ENCODE assay signal across 9 mouse cellular contexts in genomic region chr1:55528547-55529304, GRCm38 (mm10).
DNase-seq lines count a peak whose midpoint lies in the region; ATAC-seq and TF ChIP-seq lines count a peak whose summit lies in the region.
"Had no signal": no experiment of that assay in that cellular context is flagged by ENCODE, and none has a peak within 500 bp of the region (broad histone marks: within the 10 kb centered on the region; RNA-seq: fewer than 3 reads in every experiment).

No protein-coding gene starts in this region.

- TF ChIP-seq POLR2A in limb, embryonic 14.5 days (IDR thresholded peaks at IDR 0.05; ENCODE audit: borderline replicate concordance, extremely low read depth, insufficient read depth, insufficient read length): no peak
- TF ChIP-seq POLR2A in cortical plate, adult 2 months (IDR thresholded peaks at IDR 0.05; ENCODE audit: extremely low read depth, insufficient read depth, low read length): no peak

- WGBS in limb, embryonic 14.5 days: 39% methylated on average over 7 of the region's 7 CpGs
- WGBS in limb, embryonic 10.5 days: 60% methylated on average over 7 of the region's 7 CpGs
- WGBS in stomach, embryonic 14.5 days: 38% methylated on average over 7 of the region's 7 CpGs

- H3K27me3 ChIP-seq in limb, embryonic 14.5 days (ENCODE audit: control insufficient read depth, insufficient read depth, low read length): no peaks in the 10 kb centered on the region
- H3K27me3 ChIP-seq in limb, embryonic 10.5 days (ENCODE audit: low read depth, poor library complexity, severe bottlenecking): no peaks in the 10 kb centered on the region
- no peaks in the 10 kb centered on the region for H3K27me3 ChIP-seq in stomach, embryonic 14.5 days (ENCODE audit: control insufficient read depth, insufficient read depth, low read length)
- H3K27me3 ChIP-seq: limb, embryonic 15.5 days had no signal

- no peak overlapping the region for H3K4me2 ChIP-seq in limb, embryonic 14.5 days (replicated peaks; ENCODE audit: low read depth, low read length, severe bottlenecking)
- no peak overlapping the region for H3K4me2 ChIP-seq in stomach, embryonic 14.5 days (replicated peaks; ENCODE audit: low read depth, low read length)
- H3K4me2 ChIP-seq: limb, embryonic 15.5 days had no signal

- DNase-seq in limb, embryonic 14.5 days (ENCODE audit: low spot score): peak; percentile 7
- no peak for DNase-seq in limb, embryonic 10.5 days (ENCODE audit: low spot score)
- DNase-seq in kidney, adult 9 months: peak; percentile 30
- DNase-seq in cerebellum, postnatal 25 days: no peak
- DNase-seq in ovary, adult 18-20 months (ENCODE audit: low spot score): no peak

- H3K36me3 ChIP-seq in limb, embryonic 14.5 days (ENCODE audit: control insufficient read depth, insufficient read depth, low read length): no peaks in the 10 kb centered on the region
- H3K36me3 ChIP-seq in limb, embryonic 10.5 days: no peaks in the 10 kb centered on the region
- H3K36me3 ChIP-seq in stomach, embryonic 14.5 days (ENCODE audit: control insufficient read depth, insufficient read depth, low read length): no peaks in the 10 kb centered on the region
- H3K36me3 ChIP-seq: limb, embryonic 15.5 days had no signal

- H3K9ac ChIP-seq in limb, embryonic 14.5 days (ENCODE audit: low read depth, low read length, severe bottlenecking): no peak overlapping the region
- no peak overlapping the region for H3K9ac ChIP-seq in stomach, embryonic 14.5 days (replicated peaks; ENCODE audit: low read depth, low read length)
- H3K9ac ChIP-seq: limb, embryonic 15.5 days had no signal

- no peak overlapping the region for H3K4me3 ChIP-seq in limb, embryonic 14.5 days (replicated peaks; ENCODE audit: low read length)
- H3K4me3 ChIP-seq in limb, embryonic 10.5 days: no peak overlapping the region
- H3K4me3 ChIP-seq in cortical plate, adult 2 months (ENCODE audit: insufficient read depth, low read length): no peak overlapping the region
- H3K4me3 ChIP-seq in stomach, embryonic 14.5 days (ENCODE audit: low read depth, low read length): no peak overlapping the region
- H3K4me3 ChIP-seq: limb, embryonic 15.5 days had no signal

- no peak for TF ChIP-seq CTCF in cortical plate, adult 2 months (IDR thresholded peaks at IDR 0.05; ENCODE audit: extremely low read depth, insufficient read depth, low read length)

- H3K4me1 ChIP-seq in limb, embryonic 14.5 days (ENCODE audit: control insufficient read depth, insufficient read depth, low read length): no peaks in the 10 kb centered on the region
- H3K4me1 ChIP-seq in limb, embryonic 10.5 days: 0 out of 2 replicates have a peak, but pooled peaks cover 4% of the 10 kb centered on the region
- peaks cover 4% of the 10 kb centered on the region; the same call in 1 of the 2 replicates for H3K4me1 ChIP-seq in cortical plate, adult 2 months (ENCODE audit: control insufficient read depth, insufficient read depth, low read length)
- peaks cover 6% of the 10 kb centered on the region; the same call in 1 of the 2 replicates for H3K4me1 ChIP-seq in stomach, embryonic 14.5 days (ENCODE audit: control insufficient read depth, insufficient read depth, low read length)

- H3K27ac ChIP-seq in limb, embryonic 14.5 days (replicated peaks; ENCODE audit: low read depth, low read length): no peak overlapping the region
- no peak overlapping the region for H3K27ac ChIP-seq in limb, embryonic 10.5 days
- peak overlapping the region; percentile 30; the same call in 1 of the 2 replicates for H3K27ac ChIP-seq in cortical plate, adult 2 months (ENCODE audit: insufficient read depth, low read length)
- H3K27ac ChIP-seq in stomach, embryonic 14.5 days (ENCODE audit: low read length): peak overlapping the region; percentile 48; the same call in 1 of the 2 replicates
- H3K27ac ChIP-seq: limb, embryonic 15.5 days had no signal

- ATAC-seq in limb, embryonic 14.5 days (ENCODE audit: low FRiP score, low read depth): no peak
- ATAC-seq in stomach, embryonic 14.5 days (ENCODE audit: insufficient number of reproducible peaks, insufficient read depth, low FRiP score, low read depth): no peak; the same call in 1 of the 2 replicates
- ATAC-seq in erythroid progenitor cell, adult 5-6 weeks (replicated peaks; ENCODE audit: low FRiP score, poor library complexity, severe bottlenecking): no peak

- H3K9me3 ChIP-seq in limb, embryonic 14.5 days (ENCODE audit: control insufficient read depth, low read length): no peaks in the 10 kb centered on the region
- no peaks in the 10 kb centered on the region for H3K9me3 ChIP-seq in limb, embryonic 10.5 days (replicated peaks)
- H3K9me3 ChIP-seq in stomach, embryonic 14.5 days (ENCODE audit: control insufficient read depth, low read depth, low read length): no peaks in the 10 kb centered on the region
- H3K9me3 ChIP-seq: limb, embryonic 15.5 days had no signal

Comparison
In these comparisons a context has a peak if more than half of its experiments do, and no peak if none do; other contexts are left out.
1. DNase-seq: peak in limb, embryonic 14.5 days (single experiment) and kidney, adult 9 months (single experiment); none in limb, embryonic 10.5 days (single experiment), cerebellum, postnatal 25 days (0 of 2) and ovary, adult 18-20 months (single experiment).
2. H3K27ac ChIP-seq: peak in cortical plate, adult 2 months (single experiment) and stomach, embryonic 14.5 days (single experiment); none in limb, embryonic 14.5 days (single experiment) and limb, embryonic 10.5 days (single experiment).